Mouse (Mus musculus) embryonic fibroblast, embryonic 13.5 days (primary cell): ENCODE measurements around the gene Ddx54.

Source experiments
- CTCF ChIP-seq: IDR thresholded peaks from 2 replicates; pipeline ENCODE4 v1.5.1; 2011; ENCODE audit warnings: mild to moderate bottlenecking, control low read depth, low read length, moderate library complexity, borderline replicate concordance; ENCODE audit not compliant: insufficient read depth
- POLR2A ChIP-seq: IDR thresholded peaks from 2 replicates; pipeline ENCODE4 v1.6.1; 2011; ENCODE audit warnings: low read depth, mild to moderate bottlenecking, control low read depth, low read length, moderate library complexity

- TF ChIP-seq POLR2A, result no peak
- no peak for TF ChIP-seq CTCF
These were observed 3.4 kb downstream of the Ddx54 start for GRCm38 (mm10) chr5:120615903-120616302.
